Comparison of ENCODE assay signal across 11 mouse cellular contexts in genomic region chr8:118879939-118880825, GRCm38 (mm10).
DNase-seq lines count a peak whose midpoint lies in the region; ATAC-seq and TF ChIP-seq lines count a peak whose summit lies in the region.
"Had no signal": no experiment of that assay in that cellular context is flagged by ENCODE, and none has a peak within 500 bp of the region (broad histone marks: within the 10 kb centered on the region; RNA-seq: fewer than 3 reads in every experiment).

No protein-coding gene starts in this region.

- H3K27ac ChIP-seq in forebrain, embryonic 14.5 days (ENCODE audit: low read depth, low read length): peak overlapping the region; percentile 58; the same call in 1 of the 2 replicates
- no peak overlapping the region for H3K27ac ChIP-seq in forebrain, embryonic 10.5 days
- no peak overlapping the region for H3K27ac ChIP-seq in embryonic facial prominence, embryonic 14.5 days (replicated peaks; ENCODE audit: low read depth, low read length)
- no peak overlapping the region; the same call in 1 of the 2 replicates for H3K27ac ChIP-seq in left cerebral cortex, adult 2 months
- H3K27ac ChIP-seq in intestine, embryonic 16.5 days (ENCODE audit: low read length): no peak overlapping the region
- H3K27ac ChIP-seq: kidney, postnatal 0 days had no signal

- no peak overlapping the region for H3K4me2 ChIP-seq in forebrain, embryonic 14.5 days (ENCODE audit: low read length)
- H3K4me2 ChIP-seq in embryonic facial prominence, embryonic 14.5 days (ENCODE audit: low read depth, low read length): no peak overlapping the region
- no peak overlapping the region for H3K4me2 ChIP-seq in intestine, embryonic 16.5 days (ENCODE audit: low read depth, low read length)

- peak; percentile 70 for DNase-seq in forebrain, embryonic 14.5 days (ENCODE audit: low spot score)
- DNase-seq in forebrain, embryonic 10.5 days (ENCODE audit: extremely low spot score, low spot score): no peak
- DNase-seq in brain, embryonic 14.5 days (ENCODE audit: low read depth): peak; percentile 73
- peak; percentile 38 for DNase-seq in embryonic facial prominence, embryonic 14.5 days (ENCODE audit: low spot score)
- peak; percentile 28 to 43 for DNase-seq in left cerebral cortex, adult 2 months (ENCODE audit: extremely low spot score in 1 of 2, low spot score in 2 of 2)
- DNase-seq in gastrocnemius, postnatal 4 days (ENCODE audit: low spot score in 2 of 2): no peak
- DNase-seq: gastrocnemius, postnatal 36 days; spleen, adult 18-20 months had no signal

- no peaks in the 10 kb centered on the region for H3K9me3 ChIP-seq in forebrain, embryonic 14.5 days (replicated peaks; ENCODE audit: control insufficient read depth, low read length)
- H3K9me3 ChIP-seq in forebrain, embryonic 10.5 days: no peaks in the 10 kb centered on the region
- H3K9me3 ChIP-seq in embryonic facial prominence, embryonic 14.5 days (ENCODE audit: control insufficient read depth, low read length): peaks cover 4% of the 10 kb centered on the region; the same call in 1 of the 2 replicates
- H3K9me3 ChIP-seq in intestine, embryonic 16.5 days (ENCODE audit: control insufficient read depth, low read length): no peaks in the 10 kb centered on the region

- no peaks in the 10 kb centered on the region for H3K36me3 ChIP-seq in forebrain, embryonic 14.5 days (ENCODE audit: control insufficient read depth, insufficient read depth, low read length)
- H3K36me3 ChIP-seq in forebrain, embryonic 10.5 days (replicated peaks): no peaks in the 10 kb centered on the region
- H3K36me3 ChIP-seq in embryonic facial prominence, embryonic 14.5 days (ENCODE audit: control insufficient read depth, insufficient read depth, low read length): no peaks in the 10 kb centered on the region
- H3K36me3 ChIP-seq in intestine, embryonic 16.5 days (ENCODE audit: control insufficient read depth, insufficient read depth, low read length): no peaks in the 10 kb centered on the region

- 0 out of 2 replicates have a peak, but pooled peaks cover 2% of the 10 kb centered on the region for H3K4me1 ChIP-seq in forebrain, embryonic 14.5 days (ENCODE audit: control insufficient read depth, insufficient read depth, low read length)
- peaks cover 5% of the 10 kb centered on the region; the same call in 1 of the 2 replicates for H3K4me1 ChIP-seq in forebrain, embryonic 10.5 days
- H3K4me1 ChIP-seq in embryonic facial prominence, embryonic 14.5 days (ENCODE audit: control insufficient read depth, insufficient read depth, low read length): 0 out of 2 replicates have a peak, but pooled peaks cover 4% of the 10 kb centered on the region
- H3K4me1 ChIP-seq in intestine, embryonic 16.5 days (ENCODE audit: control insufficient read depth, insufficient read depth, low read length): no peaks in the 10 kb centered on the region

- intact Hi-C loops in left cerebral cortex, adult 2 months (cut with DNase I): no loop called here

- TF ChIP-seq POLR2A in brain, embryonic 14.5 days (IDR thresholded peaks at IDR 0.05; ENCODE audit: borderline replicate concordance, extremely low read depth, insufficient read depth, insufficient read length, poor library complexity, severe bottlenecking): no peak

- ATAC-seq in forebrain, embryonic 14.5 days: peak; percentile 57; the same call in 1 of the 2 replicates
- no peak for ATAC-seq in embryonic facial prominence, embryonic 14.5 days (ENCODE audit: low read depth)
- ATAC-seq in intestine, embryonic 16.5 days: no peak
- no peak for ATAC-seq in inflammation-experienced regulatory T-cells, adult 6 months

- no peak overlapping the region for H3K4me3 ChIP-seq in forebrain, embryonic 14.5 days (ENCODE audit: low read depth, low read length)
- H3K4me3 ChIP-seq in forebrain, embryonic 10.5 days: no peak overlapping the region
- H3K4me3 ChIP-seq in embryonic facial prominence, embryonic 14.5 days (ENCODE audit: low read depth, low read length): no peak overlapping the region
- H3K4me3 ChIP-seq in left cerebral cortex, adult 2 months: no peak overlapping the region
- no peak overlapping the region for H3K4me3 ChIP-seq in intestine, embryonic 16.5 days (ENCODE audit: low read length)

- H3K9ac ChIP-seq in forebrain, embryonic 14.5 days (ENCODE audit: low read length): no peak overlapping the region
- no peak overlapping the region for H3K9ac ChIP-seq in embryonic facial prominence, embryonic 14.5 days (ENCODE audit: low read depth, low read length)
- no peak overlapping the region for H3K9ac ChIP-seq in intestine, embryonic 16.5 days (ENCODE audit: low read depth, low read length)

- no peaks in the 10 kb centered on the region for H3K27me3 ChIP-seq in forebrain, embryonic 14.5 days (replicated peaks; ENCODE audit: control insufficient read depth, insufficient read depth, low read length)
- H3K27me3 ChIP-seq in forebrain, embryonic 10.5 days (ENCODE audit: poor library complexity, severe bottlenecking): no peaks in the 10 kb centered on the region
- H3K27me3 ChIP-seq in embryonic facial prominence, embryonic 14.5 days (replicated peaks; ENCODE audit: control insufficient read depth, insufficient read depth, low read length): no peaks in the 10 kb centered on the region
- H3K27me3 ChIP-seq in intestine, embryonic 16.5 days (replicated peaks; ENCODE audit: control insufficient read depth, insufficient read depth, low read length): no peaks in the 10 kb centered on the region

- TF ChIP-seq CTCF in brain, embryonic 14.5 days (IDR thresholded peaks at IDR 0.05; ENCODE audit: borderline replicate concordance, extremely low read depth, insufficient read depth, insufficient read length): no peak
- no peak for TF ChIP-seq CTCF in left cerebral cortex, adult 2 months (IDR thresholded peaks at IDR 0.05)

- WGBS in forebrain, embryonic 14.5 days: 66% methylated on average over 11 of the region's 11 CpGs
- WGBS in forebrain, embryonic 10.5 days: 89% methylated on average over 11 of the region's 11 CpGs
- WGBS in embryonic facial prominence, embryonic 14.5 days: 74% methylated on average over 11 of the region's 11 CpGs
- 73% methylated on average over 11 of the region's 11 CpGs for WGBS in intestine, embryonic 16.5 days

Comparison
In these comparisons a context has a peak if more than half of its experiments do, and no peak if none do; other contexts are left out.
1. DNase-seq: peak in forebrain, embryonic 14.5 days (single experiment), brain, embryonic 14.5 days (single experiment), embryonic facial prominence, embryonic 14.5 days (single experiment) and left cerebral cortex, adult 2 months (2 of 2); none in forebrain, embryonic 10.5 days (single experiment) and gastrocnemius, postnatal 4 days (0 of 2).